Mouse (Mus musculus) MEL (cell line): ENCODE data around the gene 2010109A12Rik. TPM values are rescaled to one million over a fixed set of nuclear protein-coding genes. Genes with fewer than 3 reads are reported as not detected.

ENCODE experiments used
- DNase-seq: peaks from one replicate; pipeline ENCODE4 v3.0.0; 2011; ENCODE audit warnings: low read depth, low spot score
- H3K27ac ChIP-seq: 2 replicates; pipeline ENCODE4 v1.5.1; 2012; ENCODE audit warnings: low read depth, mild to moderate bottlenecking, control low read depth, low read length, moderate library complexity; ENCODE audit not compliant: control insufficient read depth
- H3K27me3 ChIP-seq, 2 experiments: fragments of 150-350 bp in 1 of 2; sonication (generic) in 1 of 2; 2 replicates each; pipeline ENCODE4 v1.6.1; 2012; ENCODE audit warnings: low read length in 2 of 2, mild to moderate bottlenecking in 2 of 2, improper control_type of control experiment in 1 of 2, moderate library complexity in 1 of 2; ENCODE audit not compliant: insufficient read depth in 2 of 2, control insufficient read depth in 1 of 2
- H3K36me3 ChIP-seq, 2 experiments: 2 replicates each; pipeline ENCODE4 v1.6.1; 2012 to 2014; ENCODE audit warnings: low read length in 2 of 2, improper control_type of control experiment in 1 of 2, inconsistent platforms in 1 of 2, mild to moderate bottlenecking in 1 of 2; ENCODE audit not compliant: insufficient read depth in 2 of 2, control insufficient read depth in 1 of 2
- H3K4me1 ChIP-seq, 2 experiments: fragments of 150-350 bp in 1 of 2; sonication (generic) in 1 of 2; 2 replicates each; pipeline ENCODE4 v1.6.1; 2012; ENCODE audit warnings: low read length in 2 of 2, improper control_type of control experiment in 1 of 2, mild to moderate bottlenecking in 1 of 2; ENCODE audit not compliant: insufficient read depth in 2 of 2, control insufficient read depth in 1 of 2
- H3K4me3 ChIP-seq, 2 experiments: fragments of 150-350 bp in 1 of 2; sonication (generic) in 1 of 2; 2 replicates each; pipeline ENCODE4 v1.5.1; 2012; ENCODE audit warnings: low read depth in 2 of 2, low read length in 2 of 2, mild to moderate bottlenecking in 2 of 2, moderate library complexity in 2 of 2, control low read depth in 1 of 2, improper control_type of control experiment in 1 of 2; ENCODE audit not compliant: control insufficient read depth in 1 of 2, insufficient read depth in 1 of 2
- H3K79me2 ChIP-seq: 2 replicates; pipeline ENCODE4 v1.6.1; 2012; ENCODE audit warnings: mild to moderate bottlenecking, low read length, moderate library complexity; ENCODE audit not compliant: control insufficient read depth, poor library complexity, insufficient read depth
- H3K9ac ChIP-seq: 2 replicates; pipeline ENCODE4 v1.6.1; 2012; ENCODE audit warnings: low read depth, mild to moderate bottlenecking, control low read depth, low read length, moderate library complexity; ENCODE audit not compliant: control insufficient read depth, poor library complexity, severe bottlenecking
- H3K9me3 ChIP-seq: fragments of 150-350 bp; sonication (generic); replicated peaks from 2 replicates; pipeline ENCODE4 v1.6.1; 2012; ENCODE audit warnings: mild to moderate bottlenecking, low read length, improper control_type of control experiment, moderate library complexity; ENCODE audit not compliant: insufficient read depth
- BHLHE40 ChIP-seq: IDR thresholded peaks from 2 replicates; pipeline ENCODE4 v1.6.1; 2012; ENCODE audit warnings: low read depth, mild to moderate bottlenecking, inconsistent platforms, low read length, improper control_type of control experiment, borderline replicate concordance
- CHD1 ChIP-seq: IDR thresholded peaks from 2 replicates; pipeline ENCODE4 v1.6.1; 2012; ENCODE audit warnings: low read depth, mild to moderate bottlenecking, inconsistent platforms, low read length, improper control_type of control experiment
- CHD2 ChIP-seq: IDR thresholded peaks from 2 replicates; pipeline ENCODE4 v1.6.1; 2011; ENCODE audit warnings: low read length, improper control_type of control experiment
- E2F4 ChIP-seq: IDR thresholded peaks from 2 replicates; pipeline ENCODE4 v1.6.1; 2011; ENCODE audit warnings: low read depth, low read length, improper control_type of control experiment, borderline replicate concordance
- ELF1 ChIP-seq: IDR thresholded peaks from 2 replicates; pipeline ENCODE4 v1.6.1; 2014; ENCODE audit warnings: low read depth, mild to moderate bottlenecking, inconsistent platforms, low read length, improper control_type of control experiment, moderate library complexity
- EP300 ChIP-seq, 2 experiments: IDR thresholded peaks; 2 replicates each; pipeline ENCODE4 v1.6.1; 2011; ENCODE audit warnings: improper control_type of control experiment in 2 of 2, low read length in 2 of 2, low read depth in 1 of 2, mild to moderate bottlenecking in 1 of 2
- ETS1 ChIP-seq: IDR thresholded peaks from 2 replicates; pipeline ENCODE4 v1.6.1; 2012; ENCODE audit warnings: low read depth, mild to moderate bottlenecking, inconsistent platforms, low read length, improper control_type of control experiment, moderate library complexity
- GABPA ChIP-seq: IDR thresholded peaks from 2 replicates; pipeline ENCODE4 v1.6.1; 2012; ENCODE audit warnings: low read depth, mild to moderate bottlenecking, inconsistent platforms, low read length, improper control_type of control experiment, moderate library complexity
- KAT2A ChIP-seq: conservative IDR thresholded peaks from 2 replicates; pipeline ENCODE4 v1.6.1; 2012; ENCODE audit warnings: low read depth, low read length, improper control_type of control experiment, inconsistent platforms
- MAFK ChIP-seq: IDR thresholded peaks from 2 replicates; pipeline ENCODE4 v1.6.1; 2011; ENCODE audit warnings: low read depth, mild to moderate bottlenecking, low read length, improper control_type of control experiment, borderline replicate concordance
- MAZ ChIP-seq: IDR thresholded peaks from 2 replicates; pipeline ENCODE4 v1.6.1; 2012; ENCODE audit warnings: low read depth, mild to moderate bottlenecking, inconsistent platforms, low read length, improper control_type of control experiment
- MXI1 ChIP-seq: IDR thresholded peaks from 2 replicates; pipeline ENCODE4 v1.6.1; 2011; ENCODE audit warnings: mild to moderate bottlenecking, low read depth, low read length, improper control_type of control experiment
- POLR2AphosphoS2 ChIP-seq: IDR thresholded peaks from 2 replicates; pipeline ENCODE4 v1.6.1; 2011; ENCODE audit warnings: low read length, improper control_type of control experiment
- POLR2AphosphoS5 ChIP-seq: IDR thresholded peaks from 2 replicates; pipeline ENCODE4 v1.6.1; 2012; ENCODE audit warnings: low read depth, borderline replicate concordance, mild to moderate bottlenecking, inconsistent platforms, low read length, moderate library complexity, mixed read lengths
- SMC3 ChIP-seq: IDR thresholded peaks from 2 replicates; pipeline ENCODE4 v1.6.1; 2011; ENCODE audit warnings: low read depth, low read length, improper control_type of control experiment
- TAL1 ChIP-seq: IDR thresholded peaks from 2 replicates; pipeline ENCODE4 v1.6.1; 2012; ENCODE audit warnings: mild to moderate bottlenecking, inconsistent platforms, low read length, moderate library complexity, mixed read lengths
- TBP ChIP-seq: IDR thresholded peaks from 2 replicates; pipeline ENCODE4 v1.8.0; 2011; ENCODE audit warnings: low read depth, low read length, improper control_type of control experiment
- TCF12 ChIP-seq: IDR thresholded peaks from 2 replicates; pipeline ENCODE4 v1.6.1; 2014; ENCODE audit warnings: low read depth, mild to moderate bottlenecking, inconsistent platforms, low read length, improper control_type of control experiment, moderate library complexity
- ZKSCAN1 ChIP-seq: IDR thresholded peaks from 2 replicates; pipeline ENCODE4 v1.6.1; 2012; ENCODE audit warnings: low read depth, mild to moderate bottlenecking, inconsistent platforms, low read length, improper control_type of control experiment, moderate library complexity
- ZNF384 ChIP-seq: IDR thresholded peaks from 2 replicates; pipeline ENCODE4 v1.6.1; 2012; ENCODE audit warnings: low read depth, mild to moderate bottlenecking, inconsistent platforms, low read length, improper control_type of control experiment
- polyA plus RNA-seq, 2 experiments: library from polyadenylated mRNA; stranded (reverse) in 1 of 2; unstranded in 1 of 2; fragments of >175 nt in 1 of 2; fragments of >200 nt in 1 of 2; gene quantifications; 2 replicates each; pipeline versions ENCODE4 v1.2.1 to v1.2.4; 2012; ENCODE audit warnings: low replicate concordance in 2 of 2, low read depth in 1 of 2; ENCODE audit not compliant: insufficient read length in 2 of 2, insufficient read depth in 1 of 2, missing spikeins in 1 of 2
- total RNA-seq: library from RNA; depleted of rRNA; stranded (reverse); fragments of 300-350 nt; gene quantifications from 2 replicates; pipeline ENCODE4 v1.2.3, GENCODE M21; 2012

Gene 2010109A12Rik
- total and polyA plus RNA-seq, 3 experiments = 0.21 to 0.23 TPM; not detected in 1

DNA sequence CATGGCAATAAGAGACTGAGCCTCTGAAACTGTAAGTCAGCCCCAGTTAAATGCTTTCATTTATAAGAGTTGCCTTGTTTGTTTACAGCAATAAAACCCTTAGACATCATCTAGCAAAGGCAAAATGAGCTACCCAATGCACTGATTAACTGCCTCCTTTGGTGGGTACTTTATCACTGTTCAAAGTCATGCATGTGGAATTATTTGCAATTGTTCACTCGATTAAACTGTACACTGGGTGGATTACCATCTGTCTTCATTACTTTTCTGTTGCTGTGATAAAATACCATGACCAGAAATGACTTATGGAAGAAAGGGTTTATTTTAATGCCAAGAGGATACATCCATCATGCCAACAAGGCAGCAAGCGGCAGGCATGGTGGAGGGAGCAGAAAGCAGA lies 39.0 kb downstream of the 2010109A12Rik start:
- H3K4me1 ChIP-seq = peaks cover 6 to 9% of the 10 kb centered on the region in 2 experiments; a peak in 3 of 4 replicates
- TF ChIP-seq MXI1 = no peak
- TF ChIP-seq POLR2AphosphoS2 = no peak
- TF ChIP-seq ZNF384 = no peak
- no peak for TF ChIP-seq CHD2
- TF ChIP-seq TAL1 = no peak
- TF ChIP-seq TCF12 = no peak
- no peak for TF ChIP-seq MAFK
- TF ChIP-seq ETS1 = no peak
- TF ChIP-seq SMC3 = no peak
- no peak for TF ChIP-seq ELF1
- TF ChIP-seq BHLHE40 = no peak
- TF ChIP-seq POLR2AphosphoS5 = no peak
- no peak for TF ChIP-seq EP300 (IDR thresholded peaks at IDR 0.05; ENCODE audit: low read depth in 1 of 2, low read length in 2 of 2)
- TF ChIP-seq TBP = no peak
- no peak for TF ChIP-seq MAZ
- no peak for TF ChIP-seq ZKSCAN1
- TF ChIP-seq E2F4 = no peak
- no peak for TF ChIP-seq CHD1
- TF ChIP-seq KAT2A = no peak
- TF ChIP-seq, all 39 proteins: peak for 0
- DNase-seq = no peak

DNA sequence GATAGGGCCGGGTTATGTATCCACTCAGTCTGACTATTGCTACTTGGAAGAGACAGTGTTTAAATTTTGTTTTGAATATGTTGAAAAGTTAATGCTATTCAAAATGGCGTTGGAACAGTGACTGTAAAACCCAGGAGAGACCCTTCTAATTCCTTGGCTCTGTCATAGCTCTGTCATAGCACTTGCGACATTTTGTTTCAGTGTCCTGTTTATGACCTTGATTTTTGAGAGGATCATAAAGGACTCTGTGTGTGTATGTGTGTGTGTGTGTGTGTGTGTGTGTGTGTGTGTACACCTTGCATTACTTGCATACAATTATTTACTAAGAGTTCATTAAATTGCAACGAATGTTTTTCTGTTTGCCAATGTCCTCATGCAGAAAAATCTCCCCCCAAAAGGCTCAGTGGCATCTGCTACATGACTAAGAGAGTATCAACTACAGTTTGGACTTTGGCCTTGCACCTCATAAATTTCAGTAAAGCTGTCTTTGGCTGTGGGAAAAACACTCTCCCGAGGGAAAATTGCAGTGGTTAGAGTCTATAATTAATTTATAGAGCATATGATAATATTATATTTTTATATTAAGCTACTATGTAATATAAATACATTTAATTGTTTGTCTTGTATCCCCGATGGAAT lies 43.7 kb downstream of the 2010109A12Rik start:
- Histone ChIP-seq H3K27me3 (no peaks in the 10 kb centered on the region), H3K9ac (no peak overlapping the region), H3K4me3 (no peak overlapping the region), H3K79me2 (no peaks in the 10 kb centered on the region), H3K27ac (no peak overlapping the region), H3K4me1 (no peaks in the 10 kb centered on the region), H3K9me3 (no peaks in the 10 kb centered on the region), H3K36me3 (no peaks in the 10 kb centered on the region)
- TF ChIP-seq MAFK = no peak
- no peak for TF ChIP-seq ELF1
- no peak for TF ChIP-seq GABPA
- no peak for DNase-seq

More for the DNA sequence above, 39.0 kb downstream of the 2010109A12Rik start:
- Histone ChIP-seq H3K36me3 (peaks cover 0 to 10% of the 10 kb centered on the region in 2 experiments; a peak in 2 of 4 replicates), H3K9ac (no peak overlapping the region), H3K27me3 (no peaks in the 10 kb centered on the region), H3K9me3 (no peaks in the 10 kb centered on the region), H3K79me2 (no peaks in the 10 kb centered on the region), H3K27ac (no peak overlapping the region), H3K4me3 (no peak overlapping the region)
